Mouse (Mus musculus) left cerebral cortex, postnatal 4 days (tissue): ENCODE results near the gene March8. TPM values are rescaled to one million over a fixed set of nuclear protein-coding genes. Genes with fewer than 3 reads are reported as not detected.

ENCODE experiments used
- DNase-seq: peaks from one replicate; pipeline ENCODE4 v3.0.0-alpha.2; 2022
- intact Hi-C: fragments of 180-260 bp; cut with DNase I; formaldehyde crosslinking; loops from one replicate; pipeline ENCODE4 v1.15.1; 2025
- total RNA-seq, 2 experiments: library from RNA; stranded (reverse); gene quantifications; 2 replicates each; pipeline ENCODE4 v1.2.3; 2021

The March8 gene
- total RNA-seq, 2 experiments from 2014 or later: 98.6 to 103 TPM

DNA sequence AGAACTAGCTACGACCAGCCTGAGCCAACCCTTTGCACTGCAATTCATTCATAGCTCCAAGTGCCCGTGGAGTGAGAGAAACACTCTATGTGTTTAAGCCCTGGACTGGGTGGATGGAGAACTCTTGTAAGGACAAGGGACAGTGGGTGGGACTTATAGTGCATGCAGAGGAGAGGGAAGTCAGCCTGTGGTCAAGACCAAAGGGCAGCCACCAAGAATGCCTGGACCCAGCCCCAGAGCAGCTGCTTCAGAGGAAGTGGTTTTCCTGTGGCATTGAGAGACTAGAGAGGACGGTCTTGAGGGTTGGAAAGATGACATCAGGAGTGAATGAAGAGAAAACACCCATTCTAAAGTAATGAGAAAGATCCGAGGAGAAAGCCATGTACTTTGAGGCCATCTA lies 118.0 kb downstream of the March8 start:
- no peak for DNase-seq
- intact Hi-C loops: no loop called here

DNA sequence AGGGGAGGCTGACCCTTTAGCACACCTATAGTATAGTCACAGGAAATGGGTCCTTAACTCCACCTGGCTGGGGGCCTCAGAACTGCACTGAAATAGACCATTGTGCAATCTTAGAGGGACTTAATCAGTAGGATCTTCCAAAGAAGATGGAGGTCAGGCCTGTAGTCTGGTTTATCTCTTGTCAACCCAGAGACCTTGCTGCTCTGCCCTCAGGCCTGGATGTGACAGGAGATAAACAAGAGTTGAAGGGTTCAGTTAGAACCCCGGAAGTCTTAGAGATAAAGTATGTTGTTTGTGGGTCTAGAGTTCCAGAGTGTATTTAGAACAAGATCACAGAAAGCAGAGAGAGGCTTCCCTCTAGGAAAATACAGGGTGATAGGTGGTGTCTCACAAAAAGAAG lies 118.7 kb downstream of the March8 start:
- no peak for DNase-seq
- intact Hi-C loops: no loop called here

- no peak for DNase-seq
- intact Hi-C loops: no loop called here
Measured at GRCm38 (mm10) chr6:116458728-116459127, 120.9 kb downstream of the March8 start.

Other genes with a start within 250 kb of the March8 start
- 10 to 100 TPM; 67.9 to 73.3 TPM for gene Tmcc1, start 144.5 kb upstream of the March8 start, total RNA-seq
- gene Washc2, start 130.0 kb upstream of the March8 start, total RNA-seq: 10 to 100 TPM; 89.0 to 90.1 TPM
- 10 to 100 TPM in 1 of 2 experiments, 1 to 10 TPM in 1; 7.5 to 11.6 TPM for gene Zfand4, start 73.8 kb upstream of the March8 start, total RNA-seq
- gene Alox5, start 123.2 kb downstream of the March8 start, total RNA-seq: 1 to 10 TPM; 1.3 to 1.4 TPM
- gene Olfr211, start 151.1 kb downstream of the March8 start, total RNA-seq: not detected
- gene Olfr212, start 168.5 kb downstream of the March8 start, total RNA-seq: under 1 TPM; 0.14 to 0.20 TPM
- gene Olfr213, start 200.4 kb downstream of the March8 start, total RNA-seq: not detected
- gene Gm5580, start 213.1 kb downstream of the March8 start, total RNA-seq: 1 to 10 TPM; 2.5 to 3.9 TPM
- gene Olfr214, start 216.2 kb downstream of the March8 start, total RNA-seq: not detected
- gene Olfr215, start 246.2 kb downstream of the March8 start, total RNA-seq: not detected